Mouse (Mus musculus): ENCODE data around the gene Cyp3a13. TPM values are rescaled to one million over a fixed set of nuclear protein-coding genes. Genes with fewer than 3 reads are reported as not detected.

Cyp3a13 gene
- 0.26 and 0.31 TPM in 2 replicates for total RNA-seq (2012; rRNA removed)

DNA sequence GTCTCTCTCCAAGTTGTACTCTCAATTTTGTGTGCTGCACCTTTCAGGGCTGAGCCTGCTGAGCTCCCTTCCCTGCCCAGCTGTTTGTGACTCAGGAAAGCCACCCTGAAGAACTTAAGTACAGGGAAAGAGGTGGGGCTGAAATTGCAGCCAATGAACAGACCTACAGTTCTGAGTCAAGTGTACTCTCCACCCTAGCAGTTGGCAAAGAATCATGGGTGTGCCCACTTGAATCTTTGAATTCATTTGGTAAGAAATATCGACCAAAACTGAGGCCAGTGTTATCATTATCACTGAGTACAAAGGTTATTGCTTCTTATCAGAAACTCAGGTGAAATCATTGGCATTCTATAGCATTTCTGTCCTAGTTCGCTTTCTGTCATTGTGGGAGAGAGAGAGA is at the start of gene Cyp3a13:
Gene Cyp3a13, minus strand, starts transcription at position 88 of the 400 bp plus-strand sequence.
- no peak for TF ChIP-seq HCFC1 (IDR thresholded peaks at IDR 0.05; ENCODE audit: borderline replicate concordance, insufficient read depth, low read length)
- no peak for TF ChIP-seq ZC3H11A (IDR thresholded peaks at IDR 0.05; ENCODE audit: borderline replicate concordance, low read depth, low read length)
- no peak for TF ChIP-seq ZNF384 (IDR thresholded peaks at IDR 0.05; ENCODE audit: low read depth, low read length)
- no peaks in the 10 kb centered on the region for H3K36me3 ChIP-seq (ENCODE audit: control insufficient read depth, insufficient read depth, low read length, poor library complexity, severe bottlenecking)
- H3K4me3 ChIP-seq (ENCODE audit: insufficient read depth in 1 of 2, low read depth in 1 of 2, low read length in 2 of 2, poor library complexity in 1 of 2, severe bottlenecking in 1 of 2), result no peak within 1 kb of the TSS
- in situ Hi-C loops (cut with MboI; ENCODE audit: low sequenced_read_pairs in 2 of 2, unreplicated experiment in 2 of 2), result no loop called here
- DNase-seq (ENCODE audit: low read depth, low spot score), result no peak
- H3K4me1 ChIP-seq (ENCODE audit: control insufficient read depth in 2 of 2, insufficient read depth in 2 of 2, low read length in 2 of 2, poor library complexity in 1 of 2), result no peaks in the 10 kb centered on the region
- no peaks in the 10 kb centered on the region for H3K9me3 ChIP-seq (ENCODE audit: control insufficient read depth, insufficient read depth, low read depth, low read length)
- no peak within 1 kb of the TSS for H3K9ac ChIP-seq (ENCODE audit: insufficient read depth, low read depth, low read length, poor library complexity, severe bottlenecking)
- no peak within 1 kb of the TSS for H3K27ac ChIP-seq (ENCODE audit: insufficient read depth, low read depth, low read length, poor library complexity, severe bottlenecking)

DNA sequence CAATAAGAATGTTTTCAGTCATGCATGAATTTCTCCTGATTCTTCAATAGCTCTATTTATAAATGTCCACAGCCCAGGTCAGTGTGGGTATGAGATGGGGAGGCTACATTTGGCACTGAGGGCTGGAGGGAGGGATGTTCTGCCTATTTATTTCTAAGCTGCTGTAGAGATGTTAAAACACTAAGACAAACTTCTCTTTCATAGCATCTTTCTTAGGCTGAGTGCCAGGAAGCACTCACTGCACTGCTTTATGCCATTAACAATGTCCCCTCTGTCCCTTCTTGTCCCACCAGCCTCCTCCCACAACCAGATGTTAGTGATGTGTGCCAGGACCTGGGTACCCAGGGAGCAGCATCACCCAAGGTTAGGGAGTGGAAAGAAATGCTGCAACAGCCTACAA is 45.1 kb upstream of the Cyp3a13 start:
- no peak overlapping the region for H3K27ac ChIP-seq (ENCODE audit: insufficient read depth, low read depth, low read length, poor library complexity, severe bottlenecking)
- no peaks in the 10 kb centered on the region for H3K9me3 ChIP-seq (ENCODE audit: control insufficient read depth, insufficient read depth, low read depth, low read length)
- in situ Hi-C loops (cut with MboI; ENCODE audit: low sequenced_read_pairs in 2 of 2, unreplicated experiment in 2 of 2), result no loop called here
- no peak for DNase-seq (ENCODE audit: low read depth, low spot score)
- H3K36me3 ChIP-seq (ENCODE audit: control insufficient read depth, insufficient read depth, low read length, poor library complexity, severe bottlenecking), result no peaks in the 10 kb centered on the region
- H3K4me3 ChIP-seq (ENCODE audit: insufficient read depth in 1 of 2, low read depth in 1 of 2, low read length in 2 of 2, poor library complexity in 1 of 2, severe bottlenecking in 1 of 2), result no peak overlapping the region
- no peak for TF ChIP-seq MAFK (IDR thresholded peaks at IDR 0.05; ENCODE audit: insufficient read depth, low read depth, low read length)
- TF ChIP-seq ZC3H11A (IDR thresholded peaks at IDR 0.05; ENCODE audit: borderline replicate concordance, low read depth, low read length), result no peak
- TF ChIP-seq CHD2 (IDR thresholded peaks at IDR 0.05; ENCODE audit: low read depth, low read length), result no peak
- TF ChIP-seq ZNF384 (IDR thresholded peaks at IDR 0.05; ENCODE audit: low read depth, low read length), result no peak
- no peak for TF ChIP-seq HCFC1 (IDR thresholded peaks at IDR 0.05; ENCODE audit: borderline replicate concordance, insufficient read depth, low read length)
- no peak overlapping the region for H3K9ac ChIP-seq (ENCODE audit: insufficient read depth, low read depth, low read length, poor library complexity, severe bottlenecking)
- H3K4me1 ChIP-seq (ENCODE audit: control insufficient read depth in 2 of 2, insufficient read depth in 2 of 2, low read length in 2 of 2, poor library complexity in 1 of 2), result no peaks in the 10 kb centered on the region

DNA sequence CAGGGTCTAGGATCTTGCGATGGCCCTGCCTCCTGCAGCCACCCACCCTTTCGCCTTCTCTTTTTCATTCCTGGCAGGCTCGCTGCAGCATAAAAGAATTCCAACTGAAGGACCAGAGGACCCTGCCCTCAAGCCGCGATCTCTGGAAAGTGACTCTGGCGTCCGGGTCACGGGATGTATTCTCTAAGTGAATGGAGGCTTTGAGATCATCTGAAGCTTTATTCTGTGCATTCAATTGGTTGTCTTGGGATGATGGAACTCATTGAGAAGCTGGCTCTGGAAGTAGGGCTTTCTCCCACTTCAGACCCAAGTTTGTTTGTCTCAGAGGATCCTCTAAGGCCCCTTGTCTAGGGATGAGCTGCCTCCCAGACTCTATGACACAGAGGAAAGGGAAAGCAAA is 41.5 kb upstream of the Cyp3a13 start, which contains the start of gene Gjc3:
Gene Gjc3, minus strand, starts transcription at position 154 of the 400 bp plus-strand sequence.
- no peaks in the 10 kb centered on the region for H3K36me3 ChIP-seq (ENCODE audit: control insufficient read depth, insufficient read depth, low read length, poor library complexity, severe bottlenecking)
- no peaks in the 10 kb centered on the region for H3K9me3 ChIP-seq (ENCODE audit: control insufficient read depth, insufficient read depth, low read depth, low read length)
- no peak within 1 kb of the TSS for H3K4me3 ChIP-seq (ENCODE audit: insufficient read depth in 1 of 2, low read depth in 1 of 2, low read length in 2 of 2, poor library complexity in 1 of 2, severe bottlenecking in 1 of 2)
- H3K9ac ChIP-seq (ENCODE audit: insufficient read depth, low read depth, low read length, poor library complexity, severe bottlenecking), result no peak within 1 kb of the TSS
- no peak within 1 kb of the TSS for H3K27ac ChIP-seq (ENCODE audit: insufficient read depth, low read depth, low read length, poor library complexity, severe bottlenecking)
- TF ChIP-seq HCFC1 (IDR thresholded peaks at IDR 0.05; ENCODE audit: borderline replicate concordance, insufficient read depth, low read length) (no peak), ZNF384 (IDR thresholded peaks at IDR 0.05; ENCODE audit: low read depth, low read length) (no peak), MAFK (IDR thresholded peaks at IDR 0.05; ENCODE audit: insufficient read depth, low read depth, low read length) (no peak), CHD2 (IDR thresholded peaks at IDR 0.05; ENCODE audit: low read depth, low read length) (no peak), ZC3H11A (IDR thresholded peaks at IDR 0.05; ENCODE audit: borderline replicate concordance, low read depth, low read length) (no peak)
- no peak for DNase-seq (ENCODE audit: low read depth, low spot score)
- H3K4me1 ChIP-seq (ENCODE audit: control insufficient read depth in 2 of 2, insufficient read depth in 2 of 2, low read length in 2 of 2, poor library complexity in 1 of 2), result no peaks in the 10 kb centered on the region
- in situ Hi-C loops (cut with MboI; ENCODE audit: low sequenced_read_pairs in 2 of 2, unreplicated experiment in 2 of 2), result no loop called here

DNA sequence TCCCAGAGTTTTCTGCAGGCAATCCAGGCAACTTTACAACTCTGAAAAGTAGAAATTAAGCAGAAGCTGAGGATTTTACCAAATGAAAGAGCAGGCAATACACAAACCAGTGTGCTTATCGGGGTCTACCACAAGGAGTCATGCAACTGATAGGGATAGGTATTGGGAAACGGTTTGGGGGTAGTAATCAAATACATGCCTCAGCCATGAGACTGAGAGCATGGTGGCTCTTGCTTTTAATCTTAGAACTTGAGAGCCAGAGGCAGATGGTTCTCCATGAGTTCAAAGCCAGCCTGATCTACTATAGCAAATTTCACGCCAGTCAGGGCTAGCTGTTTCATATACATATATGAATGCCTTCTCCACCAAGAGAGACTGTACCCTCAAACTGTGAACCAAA is 35.0 kb upstream of the Cyp3a13 start:
- DNase-seq (ENCODE audit: low read depth, low spot score), result no peak
- Histone ChIP-seq H3K4me1 (ENCODE audit: control insufficient read depth in 2 of 2, insufficient read depth in 2 of 2, low read length in 2 of 2, poor library complexity in 1 of 2) (no peaks in the 10 kb centered on the region; a peak in 1 of 4 replicates), H3K36me3 (ENCODE audit: control insufficient read depth, insufficient read depth, low read length, poor library complexity, severe bottlenecking) (no peaks in the 10 kb centered on the region), H3K9ac (ENCODE audit: insufficient read depth, low read depth, low read length, poor library complexity, severe bottlenecking) (no peak overlapping the region), H3K9me3 (ENCODE audit: control insufficient read depth, insufficient read depth, low read depth, low read length) (no peaks in the 10 kb centered on the region), H3K27ac (ENCODE audit: insufficient read depth, low read depth, low read length, poor library complexity, severe bottlenecking) (no peak overlapping the region), H3K4me3 (ENCODE audit: insufficient read depth in 1 of 2, low read depth in 1 of 2, low read length in 2 of 2, poor library complexity in 1 of 2, severe bottlenecking in 1 of 2) (no peak overlapping the region)
- TF ChIP-seq MAFK (IDR thresholded peaks at IDR 0.05; ENCODE audit: insufficient read depth, low read depth, low read length), result no peak
- no peak for TF ChIP-seq ZC3H11A (IDR thresholded peaks at IDR 0.05; ENCODE audit: borderline replicate concordance, low read depth, low read length)
- TF ChIP-seq CHD2 (IDR thresholded peaks at IDR 0.05; ENCODE audit: low read depth, low read length), result no peak
- TF ChIP-seq HCFC1 (IDR thresholded peaks at IDR 0.05; ENCODE audit: borderline replicate concordance, insufficient read depth, low read length), result no peak
- no peak for TF ChIP-seq ZNF384 (IDR thresholded peaks at IDR 0.05; ENCODE audit: low read depth, low read length)
- in situ Hi-C loops (cut with MboI; ENCODE audit: low sequenced_read_pairs in 2 of 2, unreplicated experiment in 2 of 2), result loop anchor here in 1 of 2 experiments (10.0 kb wide), 1 partner anchor 62 kb away; no protein-coding TSS in a partner anchor

DNA sequence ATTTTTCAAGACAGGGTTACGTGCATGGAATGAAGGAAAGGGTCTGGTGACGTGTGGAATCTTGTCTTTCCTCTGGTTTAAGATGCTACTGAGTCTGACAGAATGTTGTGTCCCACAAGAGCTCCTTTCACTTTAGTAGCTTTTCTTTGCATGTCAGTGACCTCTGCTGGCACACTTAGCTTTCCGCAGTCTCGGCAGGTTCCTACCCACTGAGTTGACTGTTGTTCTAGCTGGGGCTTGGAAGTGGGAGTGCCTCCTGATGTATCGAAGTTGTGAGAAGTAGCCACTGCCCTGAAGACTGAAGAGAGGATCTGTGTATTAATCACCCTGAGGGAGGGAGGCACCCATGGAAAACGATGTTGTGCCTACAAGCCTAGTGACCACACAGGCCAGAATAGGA is 29.8 kb upstream of the Cyp3a13 start:
- no peaks in the 10 kb centered on the region for H3K9me3 ChIP-seq (ENCODE audit: control insufficient read depth, insufficient read depth, low read depth, low read length)
- no peak for DNase-seq (ENCODE audit: low read depth, low spot score)
- H3K4me3 ChIP-seq (ENCODE audit: insufficient read depth in 1 of 2, low read depth in 1 of 2, low read length in 2 of 2, poor library complexity in 1 of 2, severe bottlenecking in 1 of 2), result no peak overlapping the region
- H3K27ac ChIP-seq (ENCODE audit: insufficient read depth, low read depth, low read length, poor library complexity, severe bottlenecking), result no peak overlapping the region
- no peaks in the 10 kb centered on the region; a peak in 1 of 4 replicates for H3K4me1 ChIP-seq (ENCODE audit: control insufficient read depth in 2 of 2, insufficient read depth in 2 of 2, low read length in 2 of 2, poor library complexity in 1 of 2)
- H3K36me3 ChIP-seq (ENCODE audit: control insufficient read depth, insufficient read depth, low read length, poor library complexity, severe bottlenecking), result no peaks in the 10 kb centered on the region
- in situ Hi-C loops (cut with MboI; ENCODE audit: low sequenced_read_pairs in 2 of 2, unreplicated experiment in 2 of 2), result loop anchor here in 1 of 2 experiments (10.0 kb wide), 1 partner anchor 56 kb away; no protein-coding TSS in a partner anchor
- TF ChIP-seq ZC3H11A (IDR thresholded peaks at IDR 0.05; ENCODE audit: borderline replicate concordance, low read depth, low read length), result peak; percentile 44; the same call in 1 of the 2 replicates
- no peak for TF ChIP-seq MAFK (IDR thresholded peaks at IDR 0.05; ENCODE audit: insufficient read depth, low read depth, low read length)
- TF ChIP-seq ZNF384 (IDR thresholded peaks at IDR 0.05; ENCODE audit: low read depth, low read length), result no peak
- no peak overlapping the region for H3K9ac ChIP-seq (ENCODE audit: insufficient read depth, low read depth, low read length, poor library complexity, severe bottlenecking)
